Mouse (Mus musculus): ENCODE measurements around the gene Scgb1b18. TPM values are rescaled to one million over a fixed set of nuclear protein-coding genes. Genes with fewer than 3 reads are reported as not detected.
"Not testable (repeated sequence)": the region's sequence is repeated elsewhere in the genome, so short reads cannot be mapped to it uniquely, and the experiment has no call there.

The Scgb1b18 gene
- not detected in 2 replicates for polyA plus RNA-seq (2015; fragmentation: Nextera tagmentation; extraction: Ambion mirVana)

- H3K9me3 ChIP-seq (ENCODE audit: control insufficient read depth); H3K4me2 ChIP-seq (replicated peaks; ENCODE audit: low read depth); H3K36me3 ChIP-seq (ENCODE audit: control insufficient read depth, insufficient read depth); H3K27me3 ChIP-seq (replicated peaks; ENCODE audit: control insufficient read depth, insufficient read depth, low read length); H3K4me3 ChIP-seq (ENCODE audit: low read depth, low read length); ATAC-seq; H3K9ac ChIP-seq (ENCODE audit: low read depth, low read length); H3K4me1 ChIP-seq (replicated peaks; ENCODE audit: control insufficient read depth, insufficient read depth, low read length); H3K27ac ChIP-seq (ENCODE audit: low read depth, low read length): not testable (repeated sequence)
- no CpG with 5 or more reads among the region's 2 CpGs for WGBS
These were observed at the start of gene Scgb1b18 for GRCm38 (mm10) chr7:33185268-33185667. Gene Scgb1b18, plus strand, starts transcription at chr7:33185568.

- H3K4me2 ChIP-seq (replicated peaks; ENCODE audit: low read depth); H3K9me3 ChIP-seq (ENCODE audit: control insufficient read depth); H3K36me3 ChIP-seq (ENCODE audit: control insufficient read depth, insufficient read depth); H3K4me3 ChIP-seq (ENCODE audit: low read depth, low read length); H3K27ac ChIP-seq (ENCODE audit: low read depth, low read length); H3K27me3 ChIP-seq (replicated peaks; ENCODE audit: control insufficient read depth, insufficient read depth, low read length); H3K4me1 ChIP-seq (replicated peaks; ENCODE audit: control insufficient read depth, insufficient read depth, low read length); H3K9ac ChIP-seq (ENCODE audit: low read depth, low read length); ATAC-seq: not testable (repeated sequence)
- WGBS = 76% methylated on average over 2 of the region's 2 CpGs
These were observed 11.6 kb upstream of the Scgb1b18 start, which contains the start of gene Scgb2b18 for GRCm38 (mm10) chr7:33173764-33174163. Gene Scgb2b18, minus strand, starts transcription at chr7:33173864.

Other genes starting within 250 kb of the Scgb1b18 start
- gene Scgb2b17, start 129.0 kb upstream of the Scgb1b18 start, polyA plus RNA-seq (2015; fragmentation: Nextera tagmentation; extraction: Ambion mirVana) = not detected in 2 replicates
- not detected in 2 replicates for gene Scgb1b17, start 122.1 kb upstream of the Scgb1b18 start, polyA plus RNA-seq (2015; fragmentation: Nextera tagmentation; extraction: Ambion mirVana)
- not detected in 2 replicates for gene Scgb2b18, start 11.7 kb upstream of the Scgb1b18 start, polyA plus RNA-seq (2015; fragmentation: Nextera tagmentation; extraction: Ambion mirVana)
- gene Scgb2b19, start 94.8 kb downstream of the Scgb1b18 start, polyA plus RNA-seq (2015; fragmentation: Nextera tagmentation; extraction: Ambion mirVana) = not detected in 2 replicates
- gene Scgb1b19, start 101.7 kb downstream of the Scgb1b18 start, polyA plus RNA-seq (2015; fragmentation: Nextera tagmentation; extraction: Ambion mirVana) = not detected in 2 replicates
- not detected in 2 replicates for gene Scgb2b20, start 180.8 kb downstream of the Scgb1b18 start, polyA plus RNA-seq (2015; fragmentation: Nextera tagmentation; extraction: Ambion mirVana)
- not detected in 2 replicates for gene Scgb1b20, start 187.7 kb downstream of the Scgb1b18 start, polyA plus RNA-seq (2015; fragmentation: Nextera tagmentation; extraction: Ambion mirVana)